Mouse (Mus musculus) frontal cortex, adult 2 months (tissue): ENCODE data around the gene Borcs5. TPM values are rescaled to one million over a fixed set of nuclear protein-coding genes. Genes with fewer than 3 reads are reported as not detected.

ENCODE experiments used
- DNase-seq, 2 experiments: peaks; one replicate each; pipeline ENCODE4 v3.0.0; 2022; ENCODE audit warnings: low spot score in 1 of 2; ENCODE audit errors: extremely low spot score in 1 of 2
- polyA plus RNA-seq: library from polyadenylated mRNA; depleted of rRNA; stranded (reverse); fragments of >200 nt; gene quantifications from 2 replicates; pipeline ENCODE4 v1.2.3, GENCODE M21; 2012; rRNA removed

Gene Borcs5
- 39.4 and 39.6 TPM in 2 replicates for polyA plus RNA-seq

DNA sequence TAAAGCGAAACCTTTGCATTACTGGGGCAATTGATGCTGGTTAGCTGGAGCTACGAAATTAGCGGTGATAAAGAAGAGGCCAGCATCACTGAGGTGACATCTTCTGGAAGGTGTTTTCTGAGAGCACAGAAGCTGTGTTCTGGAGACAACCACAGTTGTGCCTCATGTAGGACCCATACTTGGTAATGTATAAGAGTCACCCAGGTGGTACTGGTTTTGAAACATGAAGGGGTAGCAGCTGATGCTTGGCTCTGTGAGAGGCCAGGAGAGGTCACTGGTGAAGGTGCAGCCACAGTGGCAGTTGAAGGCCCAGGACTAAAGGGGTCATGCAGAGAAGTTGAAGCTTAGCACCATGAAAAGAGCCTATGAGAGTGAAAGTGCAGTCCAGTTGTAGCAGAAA is at the start of gene Borcs5:
Gene Borcs5, plus strand, starts transcription at position 301 of the 400 bp plus-strand sequence.
- no peak for DNase-seq

DNA sequence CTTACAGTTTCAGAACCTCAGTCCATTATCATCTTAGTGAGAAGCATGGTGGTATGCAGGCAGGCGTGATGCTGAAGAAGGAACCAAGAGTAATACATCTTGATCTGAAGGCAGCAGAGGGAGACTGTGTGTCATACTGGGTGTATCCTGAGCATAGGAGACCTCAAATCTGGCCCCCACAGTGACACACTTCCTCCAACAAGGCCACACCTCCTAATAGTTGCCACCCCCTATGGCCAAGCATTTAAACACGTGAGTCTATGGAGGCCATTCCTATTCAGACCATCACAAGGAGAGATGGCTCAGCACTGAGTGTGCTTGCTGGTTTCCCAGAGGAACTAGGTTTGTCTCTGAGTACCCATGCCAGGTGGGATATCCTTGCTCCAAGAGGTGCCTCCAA is 47.7 kb upstream of the Borcs5 start:
- DNase-seq, result no peak

DNA sequence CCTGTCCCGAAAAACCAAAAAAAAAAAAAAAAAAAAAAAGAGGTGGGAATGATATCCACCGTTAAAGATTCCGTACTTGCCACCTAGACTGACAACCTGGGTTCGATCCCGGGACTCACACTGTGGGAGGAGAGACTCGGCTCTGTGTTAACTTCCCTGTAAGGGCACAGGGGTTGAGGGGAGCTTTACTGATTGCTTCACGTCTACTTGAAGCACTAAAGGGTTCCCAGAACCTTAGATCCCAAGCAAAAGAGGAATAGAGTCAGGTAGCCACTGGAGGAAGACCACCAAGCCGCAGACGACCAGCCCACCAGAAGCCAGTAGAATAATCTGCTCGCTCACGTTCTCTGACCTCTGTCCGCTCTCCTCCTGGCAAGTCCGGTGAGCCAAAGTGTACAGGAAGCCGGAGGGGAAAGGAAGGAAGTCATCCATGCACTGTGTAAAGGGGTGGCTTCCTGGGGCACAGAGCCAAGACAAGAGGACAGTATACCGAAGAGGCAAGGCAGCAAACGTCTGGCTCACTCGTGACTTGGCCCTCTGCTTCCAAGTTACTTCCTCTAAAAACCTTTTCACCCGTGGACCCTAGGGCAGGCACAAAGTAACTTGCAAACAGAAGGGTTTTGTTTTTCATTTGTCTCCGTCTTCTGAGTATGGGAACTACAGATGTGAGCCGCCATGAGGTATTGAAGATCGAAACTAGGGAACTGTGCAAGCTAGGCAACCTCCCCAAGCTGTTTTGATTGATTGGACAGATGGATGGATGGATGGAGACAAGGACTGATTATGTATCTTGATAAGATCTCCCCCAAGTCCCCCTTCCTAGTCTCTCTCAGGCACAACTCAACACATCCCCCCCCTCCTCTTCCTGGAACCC is 44.5 kb upstream of the Borcs5 start:
- DNase-seq, result no peak

DNA sequence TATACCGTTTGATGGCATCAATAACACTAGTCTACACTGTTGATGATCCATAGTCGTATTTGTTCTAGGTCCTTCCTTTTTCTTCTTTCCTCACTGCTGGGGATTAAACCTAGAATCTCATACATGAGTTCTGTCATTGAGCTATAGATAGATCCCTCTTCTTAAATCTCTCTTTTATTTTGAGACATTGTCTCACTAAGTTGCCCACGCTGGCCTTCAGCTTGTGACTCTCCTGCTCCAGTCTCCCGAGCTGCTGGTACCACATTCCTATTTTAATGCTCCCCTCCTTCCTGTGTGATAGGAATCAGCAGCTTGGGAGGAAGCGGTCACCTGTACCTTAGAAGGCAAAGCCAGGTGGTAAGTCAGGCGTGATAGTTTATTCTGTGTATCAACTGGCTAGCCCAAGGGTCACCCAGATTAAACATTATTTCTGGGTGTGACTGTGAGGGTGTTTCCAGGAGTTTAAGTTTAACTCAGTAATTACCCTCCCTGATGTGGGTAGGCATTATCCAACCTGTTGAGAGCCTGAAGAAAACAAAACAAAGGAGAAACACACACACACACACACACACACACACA is 41.6 kb upstream of the Borcs5 start:
- no peak for DNase-seq

DNA sequence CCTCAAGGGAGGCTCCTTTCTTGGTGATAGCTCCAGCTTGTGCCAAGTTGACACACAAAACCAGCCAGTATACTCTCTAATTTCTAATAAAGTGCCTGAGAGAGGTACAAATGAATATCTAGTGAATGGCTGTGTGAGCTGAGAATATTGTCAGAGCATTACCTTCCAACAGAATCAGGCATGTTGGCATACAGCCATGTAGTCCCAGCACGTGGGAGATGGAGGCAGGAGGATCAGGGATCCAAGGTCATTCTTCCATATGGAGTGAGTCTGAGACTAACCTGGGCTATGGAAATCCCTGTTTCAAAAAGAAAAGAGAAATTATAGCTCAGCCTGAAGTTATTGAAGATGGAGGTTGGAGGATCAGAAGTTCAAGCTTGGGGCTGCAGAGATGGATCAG is 40.1 kb upstream of the Borcs5 start:
- DNase-seq, result no peak

DNA sequence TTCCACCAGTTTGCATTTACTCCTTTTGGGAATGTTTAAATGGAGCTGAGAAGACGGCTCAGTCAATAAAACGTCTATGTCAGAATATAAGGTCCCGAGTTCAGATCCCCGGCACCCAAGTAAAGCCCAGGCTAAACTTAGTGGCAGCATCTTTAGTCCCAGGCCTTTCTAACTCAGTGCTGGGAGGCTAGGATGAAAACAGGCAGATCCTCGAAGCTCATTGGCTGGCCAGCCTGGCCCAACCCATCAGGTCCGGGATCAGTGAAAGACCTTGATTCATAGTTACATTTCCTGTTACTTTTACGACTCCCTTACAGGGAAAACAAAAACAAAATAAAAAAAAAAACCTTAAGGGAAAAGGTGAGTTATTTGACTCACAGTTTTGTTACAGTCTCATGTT is 38.2 kb upstream of the Borcs5 start:
- no peak for DNase-seq

DNA sequence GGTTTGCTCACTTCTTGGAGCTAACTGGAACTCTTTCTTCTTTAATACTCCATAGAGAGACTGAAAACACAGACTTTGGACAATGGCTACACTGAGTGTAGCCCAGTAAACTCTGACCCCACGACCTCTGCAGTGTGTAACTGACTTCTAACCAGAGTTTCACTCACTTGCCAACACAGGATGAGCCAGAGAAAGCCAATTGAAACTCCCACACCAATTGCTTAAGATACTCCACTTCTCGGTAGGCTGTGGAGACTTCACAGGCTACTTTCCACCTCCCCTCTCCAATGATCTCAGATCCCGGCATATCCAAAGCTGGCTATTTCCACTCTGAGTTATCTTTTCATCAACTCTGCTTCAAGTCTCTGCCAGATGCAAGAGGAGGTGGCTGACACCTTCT is 37.5 kb upstream of the Borcs5 start:
- DNase-seq, result no peak

DNA sequence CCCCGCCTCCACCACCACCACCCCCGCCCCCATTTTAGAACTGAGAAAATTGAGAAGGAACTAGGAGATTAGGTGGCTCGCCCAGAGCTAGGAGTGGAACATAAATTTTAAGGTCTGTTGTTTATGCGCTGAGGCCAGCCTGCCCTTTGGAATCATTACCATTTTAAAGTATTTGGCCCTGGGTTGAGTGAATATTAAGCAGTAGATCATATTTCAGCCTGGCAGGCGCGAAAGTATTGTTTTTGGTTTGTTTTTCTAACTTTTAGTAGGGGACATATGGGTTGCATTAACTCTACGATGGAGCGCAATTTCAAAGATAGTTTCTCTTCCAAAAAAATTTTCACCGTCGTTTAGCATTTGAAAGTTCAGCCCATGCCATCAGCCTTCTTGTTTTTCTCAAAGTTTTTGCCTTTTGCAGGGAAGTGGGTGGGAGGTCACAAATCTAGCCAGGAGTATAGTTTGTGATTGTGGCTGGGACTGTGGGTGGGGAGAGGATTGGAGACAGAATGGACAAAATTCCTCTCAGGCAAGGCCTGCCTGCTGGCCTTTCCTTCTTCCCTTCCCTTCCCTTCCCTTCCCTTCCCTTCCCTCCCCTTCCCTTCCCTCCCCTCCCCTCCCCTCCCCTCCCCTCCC is 36.8 kb upstream of the Borcs5 start:
- no peak for DNase-seq

DNA sequence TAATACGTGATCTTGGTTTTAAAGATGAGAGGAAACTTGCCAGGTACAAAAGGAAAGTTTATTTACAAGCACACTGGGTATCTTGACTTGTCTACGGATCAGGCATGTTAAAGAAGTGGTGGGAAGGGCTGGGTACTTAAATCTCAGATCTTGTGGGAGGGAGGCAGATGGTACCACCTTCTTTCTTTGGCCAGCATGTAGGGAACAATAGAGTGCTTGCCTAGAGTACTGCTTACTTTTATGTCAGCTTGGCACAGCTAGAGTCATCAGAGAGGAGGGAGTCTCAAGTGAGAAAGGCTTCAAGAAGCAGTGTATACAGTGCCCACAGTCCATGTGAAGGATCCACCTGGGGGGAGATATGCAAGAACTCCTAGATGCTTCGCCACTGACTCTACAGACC is 34.1 kb upstream of the Borcs5 start:
- DNase-seq, result no peak

DNA sequence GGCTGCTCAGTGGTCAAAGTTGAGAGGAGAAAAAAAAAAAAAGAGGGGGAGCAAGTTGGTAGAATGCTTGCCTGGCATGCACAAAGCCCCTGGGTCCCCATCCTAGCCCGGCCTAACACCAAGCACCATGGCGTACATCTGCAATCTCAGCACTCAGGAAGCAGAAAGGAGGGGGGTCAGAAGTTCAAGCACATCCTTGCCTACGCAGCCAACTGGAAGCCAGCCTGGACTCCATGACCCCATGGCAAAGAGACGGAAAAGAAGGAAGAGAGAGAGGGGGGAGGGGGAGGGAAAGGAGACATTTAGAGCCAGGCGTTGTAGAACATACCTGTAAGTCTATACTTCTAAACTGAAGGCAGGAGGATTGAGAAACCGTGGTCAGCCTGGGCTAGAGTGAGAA is 32.8 kb upstream of the Borcs5 start:
- no peak for DNase-seq

DNA sequence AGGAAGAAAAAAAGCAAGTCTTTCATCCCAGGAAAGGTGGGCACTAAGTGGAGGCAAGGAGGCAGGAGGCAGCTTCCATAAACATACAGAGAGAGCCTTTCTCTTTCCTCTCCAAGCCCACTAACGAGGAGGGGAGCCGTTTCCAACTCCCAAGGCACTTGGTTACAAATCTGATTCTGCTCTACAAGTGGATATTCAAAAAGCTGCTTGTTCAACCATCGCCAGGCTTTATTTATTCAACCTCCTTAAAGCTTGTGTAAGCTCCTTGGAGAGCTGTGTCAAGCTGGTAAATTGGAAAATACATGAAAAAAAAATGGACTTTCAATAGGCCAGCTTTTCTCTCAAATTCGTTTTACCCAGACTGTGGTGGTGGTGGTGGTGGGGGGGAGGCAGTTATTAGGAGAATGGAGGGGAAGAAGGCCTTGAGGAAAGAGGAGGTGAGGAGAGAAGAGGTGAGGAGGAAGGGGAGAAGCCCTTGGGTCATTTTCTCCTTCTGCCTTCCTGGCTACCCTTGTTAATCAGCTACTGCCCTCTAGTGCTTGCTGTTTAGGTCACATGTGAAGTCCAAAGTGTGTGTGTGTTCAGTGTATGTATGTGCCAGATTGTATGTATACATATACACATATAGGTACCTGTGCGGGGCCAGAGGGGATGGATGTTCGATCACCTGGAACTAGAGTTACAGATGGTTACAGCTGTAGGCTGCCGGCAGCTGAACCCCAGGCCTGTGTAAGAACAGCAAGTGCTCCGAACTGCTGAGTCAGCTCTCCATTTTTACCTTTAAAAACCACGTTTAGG is 32.2 kb upstream of the Borcs5 start:
- DNase-seq, result peak in 1 of 2 experiments; percentile 70

DNA sequence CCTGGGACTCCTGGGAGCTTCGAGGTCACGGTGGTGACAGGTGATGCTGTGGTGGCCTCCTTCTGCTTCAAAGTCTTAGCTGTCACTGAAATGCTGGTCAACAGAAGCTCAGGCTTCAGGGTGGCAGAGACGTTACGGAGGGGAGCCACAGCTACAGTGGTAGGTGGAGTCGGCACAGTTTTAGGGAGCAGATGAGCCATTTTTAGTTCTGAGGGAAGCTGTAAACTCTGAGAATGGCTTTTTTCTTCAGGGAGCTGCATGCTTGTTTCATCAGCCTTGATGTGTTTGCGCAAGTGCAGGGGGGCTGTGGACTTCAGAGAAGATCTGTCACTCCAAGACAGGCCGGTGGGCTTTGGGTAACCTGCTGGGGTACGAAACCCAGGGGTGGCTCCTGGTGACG is 28.9 kb upstream of the Borcs5 start:
- DNase-seq, result no peak

DNA sequence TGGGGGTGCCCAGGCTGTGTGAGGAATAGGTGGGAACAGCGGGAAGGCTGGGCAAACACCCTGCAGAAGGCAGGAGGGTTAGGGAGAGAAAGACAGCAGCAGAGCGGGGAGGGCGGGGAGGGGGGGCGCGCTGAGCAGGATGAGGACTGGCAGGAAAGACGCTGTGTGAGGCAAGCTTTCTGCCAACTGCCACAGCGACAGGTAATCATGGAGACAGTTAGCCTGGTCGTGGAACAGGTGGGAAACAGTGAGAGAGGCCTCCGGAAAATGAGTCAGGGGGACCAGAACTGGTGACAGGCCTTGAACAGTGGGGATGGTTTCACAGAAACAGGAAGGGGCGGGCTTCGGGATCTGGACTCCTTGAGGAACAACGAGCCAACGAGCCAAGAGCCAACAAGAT is 27.4 kb upstream of the Borcs5 start:
- DNase-seq, result no peak

DNA sequence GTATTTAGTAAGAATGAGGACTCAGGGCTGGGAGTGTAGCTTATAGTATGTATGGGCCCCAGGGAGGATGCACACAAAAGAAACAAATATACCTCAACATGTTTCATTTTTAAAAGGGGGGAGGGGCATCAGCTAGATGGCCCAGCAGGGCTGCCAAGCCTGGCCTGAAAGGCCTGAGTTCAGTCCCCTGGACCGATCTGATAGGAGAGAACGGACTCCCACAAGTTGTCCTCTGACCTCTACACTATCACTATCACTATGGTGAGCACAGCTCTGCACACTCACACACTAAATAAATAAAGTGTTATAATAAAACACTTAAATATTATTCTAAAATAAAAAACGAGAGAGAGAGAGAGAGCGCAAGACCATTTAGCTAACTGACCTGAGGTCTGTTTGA is 25.0 kb upstream of the Borcs5 start:
- DNase-seq, result no peak

DNA sequence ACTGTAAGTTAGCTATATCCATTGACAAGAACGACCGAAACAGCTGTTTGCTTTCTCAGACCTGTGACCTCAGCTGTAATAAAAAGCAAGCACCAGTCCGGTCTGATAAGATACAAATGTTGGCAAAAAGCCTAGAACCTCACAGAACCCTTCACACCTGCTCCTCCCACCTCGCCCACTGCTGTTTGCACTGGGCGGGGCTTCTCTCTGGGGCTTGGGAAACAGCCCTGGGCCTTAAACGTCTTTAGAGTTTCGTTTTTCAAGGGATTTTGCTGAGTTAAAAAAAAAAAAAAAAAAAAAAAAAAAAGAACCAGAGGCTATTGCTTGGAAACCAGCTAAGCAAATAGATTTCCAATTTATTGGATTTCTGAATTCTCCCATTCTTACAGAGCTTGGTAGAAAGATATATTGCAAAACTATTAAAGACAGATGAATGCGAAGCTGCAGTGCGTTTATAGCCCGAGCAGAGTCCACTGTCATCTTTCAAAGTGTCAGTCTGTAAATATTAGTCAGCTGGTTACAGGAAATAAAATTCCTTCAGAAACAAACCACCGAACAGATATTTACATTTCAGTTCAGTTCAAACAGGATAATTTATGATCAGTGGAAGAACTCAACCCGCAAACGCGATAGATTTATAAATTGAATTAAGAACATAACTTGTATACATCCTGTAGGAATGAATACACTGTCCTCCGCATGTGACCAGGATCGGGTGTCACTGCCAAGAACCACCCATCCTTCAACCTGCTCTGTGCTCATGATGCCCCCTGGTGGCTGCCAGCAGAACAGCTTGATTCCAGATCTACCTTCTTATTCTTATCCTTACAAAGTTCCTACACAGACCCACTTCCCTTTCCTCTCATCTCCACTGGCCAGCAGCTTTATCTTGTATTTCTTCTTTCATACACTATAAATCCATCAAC is 24.3 kb upstream of the Borcs5 start:
- DNase-seq, result peak; percentile 69 to 91

DNA sequence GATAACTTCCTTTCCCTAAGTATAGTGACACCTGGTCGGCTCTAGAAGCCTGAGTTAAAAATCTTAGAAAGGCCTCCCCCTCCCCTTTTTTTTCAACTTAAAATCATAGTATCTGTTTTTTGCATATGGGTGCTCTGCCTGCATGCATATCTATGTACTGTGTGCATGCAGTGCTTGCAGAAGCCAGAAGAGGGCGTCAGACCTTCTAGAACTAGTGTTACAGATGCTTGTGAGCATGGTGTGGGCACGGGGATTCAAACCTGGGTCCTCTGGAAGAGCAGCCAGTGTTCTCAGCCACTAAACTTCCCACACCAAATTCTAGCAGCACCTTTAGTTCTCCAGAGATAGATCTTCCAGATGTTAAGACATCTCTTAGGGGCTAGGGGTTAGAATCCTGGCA is 21.7 kb upstream of the Borcs5 start:
- no peak for DNase-seq

DNA sequence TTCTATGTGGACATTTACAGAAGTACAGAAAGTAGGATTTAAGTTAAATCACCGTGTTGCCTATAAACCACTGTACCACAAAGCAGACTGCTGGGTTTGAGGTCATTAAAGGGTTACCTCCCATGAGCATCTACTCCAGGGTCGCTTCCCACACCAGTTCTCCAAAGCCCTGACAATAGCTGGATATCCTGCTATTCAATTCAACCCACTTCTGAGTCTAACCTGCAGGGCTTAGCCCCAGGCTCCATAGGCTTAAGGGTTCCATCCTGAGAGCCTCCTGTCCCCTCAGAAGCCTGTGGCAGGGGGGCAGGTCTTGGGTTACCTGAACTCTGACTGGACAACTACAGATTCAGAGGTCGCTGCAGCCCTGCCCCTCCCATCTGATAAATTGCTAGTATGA is 19.2 kb upstream of the Borcs5 start:
- no peak for DNase-seq

DNA sequence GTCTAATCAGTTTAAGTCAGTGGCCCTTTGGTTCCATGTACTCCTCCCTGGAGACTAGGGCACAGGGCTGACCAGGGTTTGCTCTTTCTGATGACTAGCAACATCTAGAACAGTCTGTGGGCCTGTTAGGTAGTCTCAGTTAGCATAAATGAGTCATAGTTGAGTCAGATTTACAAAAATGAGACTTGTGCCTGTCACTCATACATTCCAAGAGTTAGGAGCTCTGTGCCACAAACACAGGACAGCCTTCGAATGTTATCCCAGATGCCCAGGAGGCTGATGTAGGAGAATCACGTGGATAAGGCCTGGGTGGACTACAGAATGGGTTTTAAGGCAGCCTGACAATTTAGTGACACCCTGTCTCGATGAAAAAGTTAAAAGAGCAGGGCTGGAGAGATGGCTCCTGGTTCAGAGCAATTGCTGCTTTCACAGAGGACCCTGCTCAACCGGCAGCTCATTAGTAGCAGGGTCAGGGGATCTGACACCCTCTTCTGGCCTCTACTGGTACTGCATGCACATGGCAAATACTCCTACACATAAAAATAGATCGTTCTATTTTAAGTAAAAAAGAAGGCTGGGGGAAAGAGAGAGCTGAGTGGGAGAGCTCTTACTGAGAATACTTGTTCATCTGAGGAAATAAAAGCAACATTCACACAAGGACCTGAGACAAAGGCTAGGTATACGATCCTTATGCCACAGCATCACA is 18.3 kb upstream of the Borcs5 start:
- peak; percentile 57 to 79 for DNase-seq

DNA sequence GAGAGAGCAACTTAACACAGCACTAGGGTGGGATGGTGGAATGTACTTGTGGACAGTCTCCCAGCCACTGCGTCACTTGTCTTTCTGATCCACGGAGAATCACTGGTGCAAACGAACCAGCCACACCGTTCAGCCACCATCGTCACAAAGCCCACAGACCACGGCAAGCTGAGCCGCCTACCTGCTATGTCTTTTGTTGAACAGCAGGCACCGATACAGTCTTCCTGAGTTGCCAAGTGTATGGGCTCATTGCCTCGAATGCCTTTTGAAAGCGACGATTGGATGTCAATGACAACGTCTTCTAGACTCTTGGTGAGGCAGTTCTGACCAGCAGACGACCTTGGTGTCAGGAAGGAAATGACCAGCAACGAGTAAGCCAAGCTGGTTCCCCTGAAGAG is 17.8 kb upstream of the Borcs5 start:
- DNase-seq, result peak in 1 of 2 experiments; percentile 37
